Mouse (Mus musculus) embryonic facial prominence, embryonic 13.5 days (tissue): ENCODE measurements around the gene Cyp2c65. TPM values are rescaled to one million over a fixed set of nuclear protein-coding genes. Genes with fewer than 3 reads are reported as not detected.
"Not testable (repeated sequence)": the region's sequence is repeated elsewhere in the genome, so short reads cannot be mapped to it uniquely, and the experiment has no call there.

ENCODE experiments used
- ATAC-seq: fragments of 200-750 bp; cut with Nextera tagmentation; 2 replicates; pipeline ENCODE4 v1.8.0; 2017; ENCODE audit warnings: low read depth; ENCODE audit not compliant: insufficient number of reproducible peaks, insufficient read depth, low FRiP score, low TSS enrichment
- H3K27ac ChIP-seq: fragments of 300-500 bp; sonication (generic); 2 replicates; pipeline ENCODE4 v1.5.1; 2015; ENCODE audit warnings: moderate library complexity, mild to moderate bottlenecking, inconsistent platforms
- H3K27me3 ChIP-seq: fragments of 300-500 bp; sonication (generic); 2 replicates; pipeline ENCODE4 v1.6.1; 2015; ENCODE audit warnings: mild to moderate bottlenecking, inconsistent platforms
- H3K36me3 ChIP-seq: fragments of 300-500 bp; sonication (generic); 2 replicates; pipeline ENCODE4 v1.6.1; 2015; ENCODE audit warnings: mild to moderate bottlenecking, inconsistent platforms
- H3K4me1 ChIP-seq: fragments of 300-500 bp; sonication (generic); 2 replicates; pipeline ENCODE4 v1.6.1; 2015; ENCODE audit warnings: inconsistent platforms
- H3K4me2 ChIP-seq: fragments of 300-500 bp; sonication (generic); 2 replicates; pipeline ENCODE4 v1.6.1; 2015; ENCODE audit warnings: moderate library complexity, mild to moderate bottlenecking, inconsistent platforms
- H3K4me3 ChIP-seq: fragments of 300-500 bp; sonication (generic); 2 replicates; pipeline ENCODE4 v1.5.1; 2015; ENCODE audit warnings: mild to moderate bottlenecking, inconsistent platforms
- H3K9ac ChIP-seq: fragments of 300-500 bp; sonication (generic); 2 replicates; pipeline ENCODE4 v1.6.1; 2015; ENCODE audit warnings: mild to moderate bottlenecking, inconsistent platforms
- H3K9me3 ChIP-seq: fragments of 300-500 bp; sonication (generic); 2 replicates; pipeline ENCODE4 v1.6.1; 2016; ENCODE audit warnings: inconsistent platforms
- WGBS: fragments of 180-500 bp; shearing (Covaris S2); methylation state at CpG from one replicate; pipeline ENCODE4 v1.1.7; 2015; ENCODE audit warnings: mixed read lengths; 5-methylcytosine and 5-hydroxymethylcytosine counted together
- polyA plus RNA-seq: library from polyadenylated mRNA; unstranded; fragments of >200 nt; fragmentation: Nextera tagmentation; extraction: Ambion mirVana; gene quantifications from 2 replicates; pipeline ENCODE4 v1.2.1, GENCODE M21; 2015

The Cyp2c65 gene
- 0.18 TPM in 1 of 2 replicates, not detected in the other for polyA plus RNA-seq

DNA sequence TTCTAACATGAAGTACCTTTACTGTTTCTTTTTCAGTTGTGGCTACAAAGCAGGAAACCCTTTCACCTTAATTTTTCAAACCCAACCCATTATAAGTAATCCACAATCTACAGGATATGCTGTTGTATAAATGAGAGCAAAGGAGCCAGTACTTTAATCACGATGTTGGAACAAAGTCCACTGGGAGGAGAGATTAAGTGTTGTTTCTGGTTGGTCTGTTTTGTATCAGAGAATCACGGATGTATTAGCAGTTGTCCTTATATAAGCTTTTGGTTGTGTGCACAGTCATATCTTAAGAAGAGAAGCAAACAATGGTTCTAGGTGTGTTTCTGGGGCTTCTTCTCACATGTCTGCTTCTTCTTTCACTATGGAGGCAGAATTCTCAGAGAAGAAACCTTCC lies at the start of gene Cyp2c65:
Gene Cyp2c65, plus strand, starts transcription at position 297 of the 400 bp plus-strand sequence.
- WGBS = 75% methylated on average over 2 of the region's 2 CpGs
- H3K4me1 ChIP-seq = no peaks in the 10 kb centered on the region
- no peak for ATAC-seq
- H3K9me3 ChIP-seq = no peaks in the 10 kb centered on the region
- H3K36me3 ChIP-seq = no peaks in the 10 kb centered on the region
- no peak within 1 kb of the TSS for H3K4me2 ChIP-seq
- H3K4me3 ChIP-seq = no peak within 1 kb of the TSS
- H3K9ac ChIP-seq = no peak within 1 kb of the TSS
- no peak within 1 kb of the TSS for H3K27ac ChIP-seq
- no peaks in the 10 kb centered on the region for H3K27me3 ChIP-seq

GRCm38 (mm10) chr19:39057928-39058327 lies 2.9 kb upstream of the Cyp2c65 start:
- Histone ChIP-seq H3K36me3 (no peaks in the 10 kb centered on the region), H3K27me3 (no peaks in the 10 kb centered on the region), H3K27ac (no peak overlapping the region), H3K4me1 (no peaks in the 10 kb centered on the region), H3K4me2 (no peak overlapping the region), H3K9ac (no peak overlapping the region), H3K9me3 (no peaks in the 10 kb centered on the region), H3K4me3 (no peak overlapping the region)
- 88% methylated on average over 1 of the region's 1 CpGs for WGBS
- ATAC-seq = no peak

DNA sequence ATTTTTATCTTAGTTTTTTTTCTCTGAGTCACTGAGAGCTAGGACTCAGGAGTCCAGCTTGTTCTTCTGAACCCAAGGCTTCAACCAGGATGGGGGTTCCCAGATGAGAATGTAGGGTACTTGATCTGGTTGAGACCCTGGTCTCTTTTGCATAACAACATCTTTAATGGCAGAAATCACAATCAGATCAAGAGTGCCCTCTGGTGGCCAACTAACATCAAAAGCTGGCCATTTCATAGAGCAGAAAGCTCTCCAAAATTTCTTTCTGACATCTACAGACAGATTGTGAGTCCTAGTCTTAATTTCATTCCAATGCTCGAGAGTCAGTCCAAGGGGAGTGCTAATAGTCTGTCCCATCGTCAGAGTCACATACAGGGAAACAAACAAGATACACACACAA lies 38.0 kb downstream of the Cyp2c65 start:
- not testable (repeated sequence) for H3K4me2 ChIP-seq, H3K27ac ChIP-seq, H3K27me3 ChIP-seq, H3K4me3 ChIP-seq, ATAC-seq, H3K9ac ChIP-seq, H3K4me1 ChIP-seq, H3K9me3 ChIP-seq, H3K36me3 ChIP-seq
- 74% methylated on average over 2 of the region's 2 CpGs for WGBS

GRCm38 (mm10) chr19:39113644-39114043 lies 52.8 kb downstream of the Cyp2c65 start, which contains the start of gene Cyp2c66:
Gene Cyp2c66, plus strand, starts transcription at chr19:39113898.
- Histone ChIP-seq H3K27ac (no peak within 1 kb of the TSS), H3K4me2 (no peak within 1 kb of the TSS), H3K9ac (no peak within 1 kb of the TSS), H3K9me3 (no peaks in the 10 kb centered on the region), H3K36me3 (no peaks in the 10 kb centered on the region), H3K4me3 (no peak within 1 kb of the TSS), H3K4me1 (no peaks in the 10 kb centered on the region), H3K27me3 (no peaks in the 10 kb centered on the region)
- WGBS = 79% methylated on average over 1 of the region's 1 CpGs
- ATAC-seq = no peak

Other genes with a start within 250 kb of the Cyp2c65 start
- gene Noc3l, start 241.8 kb upstream of the Cyp2c65 start, polyA plus RNA-seq = 8.1 and 8.4 TPM in 2 replicates
- 3.5 and 3.7 TPM in 2 replicates for gene Tbc1d12, start 224.4 kb upstream of the Cyp2c65 start, polyA plus RNA-seq
- gene Hells, start 130.1 kb upstream of the Cyp2c65 start, polyA plus RNA-seq = 54.2 and 58.3 TPM in 2 replicates
- gene Cyp2c55, start 54.0 kb upstream of the Cyp2c65 start, polyA plus RNA-seq = 0.43 TPM in 1 of 2 replicates, not detected in the other
- not detected in 2 replicates for gene Cyp2c66, start 52.9 kb downstream of the Cyp2c65 start, polyA plus RNA-seq
- gene Cyp2c29, start 208.4 kb downstream of the Cyp2c65 start, polyA plus RNA-seq = not detected in 2 replicates